Mouse (Mus musculus) megakaryocyte-erythroid progenitor cell, adult 5-6 weeks (primary cell): ENCODE results near the gene Abcb11. TPM values are rescaled to one million over a fixed set of nuclear protein-coding genes. Genes with fewer than 3 reads are reported as not detected.

Source experiments
- ATAC-seq: replicated peaks from 2 replicates; pipeline ENCODE4 v1.8.0; 2016; ENCODE audit warnings: mild to moderate bottlenecking, inconsistent platforms; ENCODE audit not compliant: severe bottlenecking, poor library complexity, low FRiP score, low TSS enrichment
- total RNA-seq, 2 experiments: library from RNA; stranded (forward) in 1 of 2; stranded (reverse) in 1 of 2; fragments of 200-1000, 215-1000 nt in 1 of 2; fragments of >200 nt in 1 of 2; fragmentation: Nextera tagmentation in 1 of 2; gene quantifications; 2 replicates each; pipeline ENCODE4 v1.2.3; 2014 to 2017

Abcb11 gene
- total RNA-seq, 2 experiments from 2014 or later = not detected

DNA sequence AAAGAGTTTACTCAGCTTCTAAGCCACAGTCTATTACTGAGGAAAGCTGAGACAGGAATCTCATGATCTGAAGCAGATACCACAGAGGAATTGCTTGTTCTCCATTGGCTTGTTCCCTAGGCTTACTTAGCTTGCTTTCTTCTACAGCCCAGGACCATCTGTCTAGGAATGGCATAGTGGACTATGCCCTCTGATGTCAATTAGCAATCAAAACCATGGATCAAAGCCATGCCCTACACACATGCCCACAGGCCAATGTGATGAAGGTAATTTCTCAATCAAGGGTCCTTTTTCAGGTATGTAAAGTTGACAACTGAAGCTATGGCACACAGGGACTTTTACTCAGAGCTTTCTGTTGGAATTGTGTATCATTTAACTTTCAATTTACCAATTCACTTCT, 47.9 kb downstream of the Abcb11 start:
- no peak for ATAC-seq

DNA sequence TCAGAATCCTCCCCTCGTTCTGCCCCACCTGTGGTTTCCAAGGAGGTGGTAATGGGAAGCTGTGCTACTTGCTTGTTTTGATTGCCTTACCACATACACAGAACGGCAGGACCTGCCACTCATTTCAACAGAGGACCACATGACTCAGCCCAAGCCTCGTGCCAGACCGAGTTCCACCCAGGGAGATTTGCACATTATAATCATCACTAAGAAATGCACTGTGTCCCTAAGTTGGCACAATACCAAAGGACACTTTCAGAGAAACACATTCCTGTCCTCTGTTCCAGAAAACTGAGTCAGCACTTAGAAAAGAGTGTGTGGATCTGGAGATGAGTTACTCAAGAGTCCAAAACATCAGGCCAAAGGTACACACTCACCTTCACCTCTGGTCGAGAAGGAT, 53.4 kb downstream of the Abcb11 start:
- no peak for ATAC-seq

DNA sequence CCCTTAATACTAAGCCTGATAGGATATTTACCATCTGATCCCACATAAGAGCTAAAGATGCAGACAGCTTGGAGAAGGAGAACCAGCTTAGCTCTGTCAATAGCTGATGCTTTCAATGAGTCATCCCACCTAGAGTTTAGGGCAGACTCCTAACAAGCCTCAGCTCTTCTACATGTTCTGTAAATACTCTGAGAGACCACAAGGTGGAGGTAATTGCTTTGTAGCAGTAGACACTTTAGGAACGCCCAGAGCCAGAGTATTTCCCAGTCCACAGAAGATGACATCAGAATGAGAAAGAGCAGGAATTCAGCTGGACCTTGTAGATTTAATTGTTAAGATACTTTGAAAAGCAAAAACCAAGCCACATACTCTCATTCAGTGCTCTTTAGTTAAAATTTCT, 66.5 kb downstream of the Abcb11 start:
- ATAC-seq = no peak

- no peak for ATAC-seq
These were observed 78.3 kb downstream of the Abcb11 start for GRCm38 (mm10) chr2:69264069-69264618.

DNA sequence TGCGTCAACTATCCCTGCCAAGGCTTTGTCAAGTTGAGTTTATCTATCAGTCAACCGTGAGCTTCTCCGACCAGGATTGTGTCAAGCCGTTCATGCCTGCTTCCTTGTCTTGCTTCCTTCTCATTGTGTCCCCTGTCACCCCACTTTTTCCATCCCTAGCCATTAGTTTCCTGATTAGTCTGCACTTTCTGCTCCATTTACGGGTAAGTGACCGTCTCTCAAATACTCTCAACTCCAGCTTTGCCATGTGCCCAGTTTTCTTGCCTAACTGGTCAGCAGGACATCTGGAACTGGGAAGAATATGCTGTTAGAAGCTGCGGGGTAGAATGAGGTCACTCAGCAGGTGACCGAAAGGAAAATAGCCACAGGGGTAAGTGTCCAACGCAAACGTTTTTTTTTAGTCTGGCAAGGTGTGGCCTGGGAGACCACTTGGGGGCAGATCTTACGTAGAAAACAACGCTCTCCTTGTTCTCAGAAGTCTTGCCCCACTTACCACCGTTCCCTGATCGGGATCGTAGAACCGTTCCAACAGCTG, 94.1 kb downstream of the Abcb11 start:
- ATAC-seq = no peak

DNA sequence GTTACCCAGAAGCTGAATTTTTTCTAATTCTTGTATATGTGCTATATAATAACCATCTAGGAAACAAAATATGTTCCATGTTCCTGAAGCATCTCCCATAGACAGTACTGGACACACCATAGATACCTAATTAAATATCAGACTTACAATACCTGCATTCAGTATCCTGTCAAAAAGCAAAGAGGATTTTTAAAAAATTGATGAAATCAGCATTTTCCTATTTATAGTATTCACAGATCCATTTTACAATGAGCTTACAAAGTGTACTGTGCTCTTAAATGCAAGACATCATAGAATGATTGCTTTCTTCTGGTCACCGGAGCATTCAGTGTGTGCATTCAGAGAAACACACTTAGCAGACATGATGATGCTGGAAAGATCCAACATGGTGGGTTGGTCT, 95.3 kb downstream of the Abcb11 start:
- no peak for ATAC-seq

DNA sequence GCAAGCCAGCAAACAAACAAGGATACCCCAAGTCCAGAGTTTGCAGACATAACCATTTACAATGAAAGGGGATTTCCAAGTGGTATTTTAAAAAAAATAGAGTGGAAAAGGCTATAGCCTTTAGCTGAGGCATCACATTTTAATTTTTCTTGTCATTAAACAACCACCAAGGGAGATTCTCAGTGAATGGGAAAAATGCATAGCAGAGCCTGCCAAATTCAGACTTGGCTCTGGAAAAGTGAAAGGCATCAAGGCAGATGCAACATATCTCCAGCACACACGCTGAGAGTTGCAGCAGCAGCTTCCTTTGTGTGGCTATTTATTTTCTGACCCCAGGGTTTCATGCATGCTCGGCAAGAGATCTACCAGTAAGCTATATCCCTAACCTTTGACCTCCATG, 97.5 kb downstream of the Abcb11 start:
- ATAC-seq = no peak

- ATAC-seq = no peak
These were observed 103.1 kb downstream of the Abcb11 start for GRCm38 (mm10) chr2:69239315-69239714.

GRCm38 (mm10) chr2:69234976-69235678, 107.3 kb downstream of the Abcb11 start:
- no peak for ATAC-seq

DNA sequence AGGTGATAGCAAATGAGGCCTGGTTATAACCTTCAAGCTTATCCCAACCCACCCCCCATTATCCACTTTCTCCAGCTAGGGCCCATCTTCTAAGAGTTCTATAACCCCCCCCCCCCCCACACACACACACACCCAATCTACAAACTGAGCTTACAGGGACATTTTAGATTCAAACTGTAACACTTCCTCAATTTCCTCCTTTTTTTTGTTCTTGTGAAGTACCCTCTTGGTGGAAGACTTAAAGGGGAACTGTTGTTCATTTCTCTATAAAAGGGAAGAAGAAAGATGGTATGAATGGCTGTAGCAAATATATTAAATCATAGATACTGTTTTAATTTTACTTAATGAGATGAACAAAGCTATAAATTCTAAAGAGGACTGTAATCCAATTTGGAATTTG, 110.3 kb downstream of the Abcb11 start:
- no peak for ATAC-seq

DNA sequence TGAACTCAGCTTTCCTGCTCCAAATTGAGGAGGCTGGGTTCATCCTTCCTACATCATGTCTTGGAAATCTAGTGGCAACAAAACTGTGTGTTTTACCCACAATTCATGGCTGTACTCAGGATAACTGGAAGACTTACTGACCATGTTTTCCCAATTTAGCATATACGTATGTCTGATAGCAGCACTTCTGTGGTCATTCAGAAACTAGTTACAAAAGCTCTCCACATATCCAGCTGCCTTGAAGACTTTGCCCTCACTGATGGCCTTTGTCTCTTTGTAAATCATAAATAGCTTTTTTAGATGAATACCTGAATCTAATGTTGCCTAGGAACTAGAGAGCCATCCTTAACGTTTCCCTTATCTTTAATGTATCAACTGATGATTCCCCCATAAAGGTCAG, 112.3 kb downstream of the Abcb11 start:
- no peak for ATAC-seq

- ATAC-seq = no peak
These were observed 113.8 kb downstream of the Abcb11 start for GRCm38 (mm10) chr2:69228635-69229034.

DNA sequence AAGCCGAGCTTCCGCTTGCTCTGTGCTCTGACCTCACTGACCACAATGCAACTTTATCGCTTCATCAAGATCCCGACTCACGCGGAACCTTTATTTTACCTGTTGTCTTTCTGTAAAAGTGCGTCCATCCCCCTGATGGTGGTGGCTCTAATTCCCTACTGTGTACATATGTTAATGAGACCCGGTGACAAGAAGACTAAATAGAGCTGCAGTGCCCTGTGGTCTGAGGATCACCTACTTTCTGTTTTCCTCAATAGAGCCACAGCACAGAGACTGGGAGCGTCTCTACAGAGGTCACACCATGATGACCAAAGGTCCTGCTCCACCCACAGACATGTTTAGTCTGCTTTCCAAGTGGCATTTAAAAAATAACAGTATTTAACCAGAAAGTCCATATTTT, 115.5 kb downstream of the Abcb11 start:
- ATAC-seq = no peak

- no peak for ATAC-seq
These were observed 117.7 kb downstream of the Abcb11 start for GRCm38 (mm10) chr2:69224724-69225123.

DNA sequence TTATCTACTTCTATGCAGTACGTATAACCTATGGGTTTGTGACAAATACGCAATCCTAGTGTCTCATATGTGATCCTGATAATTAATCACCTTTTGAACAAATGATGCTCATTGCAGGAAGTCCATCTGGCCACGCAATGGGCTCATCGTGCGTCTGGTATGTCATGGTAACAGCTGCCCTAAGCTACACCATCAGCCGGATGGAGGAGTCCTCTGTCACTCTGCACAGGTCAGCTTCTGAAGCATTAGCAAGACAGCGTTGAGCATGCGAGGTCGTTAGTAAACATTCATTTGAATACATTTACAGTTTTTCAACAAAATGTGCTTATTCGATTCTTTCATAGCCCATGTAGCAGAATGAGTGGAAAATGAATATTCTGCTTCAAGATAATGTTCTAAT, 119.6 kb downstream of the Abcb11 start:
- no peak for ATAC-seq

- no peak for ATAC-seq
These were observed 120.5 kb downstream of the Abcb11 start for GRCm38 (mm10) chr2:69221868-69222416.

DNA sequence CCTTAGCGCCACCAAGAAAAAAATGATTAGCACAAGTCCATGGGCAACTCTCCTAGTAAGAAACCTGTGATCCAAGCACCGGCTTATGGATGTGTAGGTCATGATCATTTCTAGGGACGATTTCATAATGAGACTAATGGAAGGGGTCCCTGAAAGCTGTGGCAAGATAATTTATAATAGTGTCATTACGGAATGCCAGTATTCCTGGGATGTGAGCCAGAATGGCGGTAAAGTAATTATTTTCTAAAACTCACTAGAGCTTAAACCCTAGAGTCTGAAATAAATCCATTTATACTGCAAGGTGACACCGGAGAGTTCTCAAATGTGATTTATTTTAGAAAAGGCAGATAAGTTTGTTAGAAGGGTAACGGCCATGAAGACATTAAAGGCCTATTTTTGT, 127.2 kb downstream of the Abcb11 start:
- no peak for ATAC-seq

DNA sequence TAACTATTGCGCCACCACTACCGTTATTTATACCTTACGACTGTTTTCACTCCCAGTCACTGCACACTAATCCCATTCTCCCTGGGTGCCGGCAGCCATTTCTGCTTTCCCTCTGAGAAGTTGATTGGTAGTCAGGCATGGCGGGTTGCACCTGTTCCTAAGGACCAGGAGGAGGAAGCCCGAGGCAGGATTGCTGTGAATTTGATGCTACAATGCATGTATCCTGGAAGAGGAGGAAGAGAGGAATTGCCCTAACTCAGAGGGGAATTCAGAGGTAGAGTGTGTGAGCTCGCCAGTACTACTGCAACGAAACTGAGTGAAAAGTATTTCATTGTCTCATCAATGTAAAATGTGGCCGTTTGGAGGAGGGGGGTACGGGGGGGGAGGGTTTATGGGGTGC, 129.8 kb downstream of the Abcb11 start:
- no peak for ATAC-seq

GRCm38 (mm10) chr2:69210773-69211172, 131.6 kb downstream of the Abcb11 start, which contains the start of gene G6pc2:
G6pc2 (plus strand) TSS chr2:69211073.
- ATAC-seq = no peak

GRCm38 (mm10) chr2:69209684-69210083, 132.7 kb downstream of the Abcb11 start:
- ATAC-seq = no peak

DNA sequence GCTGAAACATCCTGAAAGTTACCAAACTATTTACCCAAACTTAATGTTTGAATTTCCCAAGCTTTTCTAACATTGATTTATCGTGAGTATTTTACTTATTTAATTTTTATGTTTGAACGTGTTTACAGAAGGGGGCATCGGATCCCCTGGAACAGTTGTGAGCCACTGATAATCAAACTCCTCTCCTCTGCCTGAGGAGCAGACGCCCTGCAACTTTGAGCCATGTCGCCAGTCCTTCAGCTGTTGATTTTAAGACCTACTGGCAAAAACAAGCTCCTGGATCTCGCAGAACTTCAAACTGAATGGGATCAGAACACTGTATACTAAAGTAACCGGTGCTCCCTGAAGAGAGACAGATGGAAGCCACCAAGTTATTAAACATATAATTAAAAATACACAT, 135.9 kb downstream of the Abcb11 start:
- peak; percentile 60; the same call in 1 of the 2 replicates for ATAC-seq
